Mouse (Mus musculus) forebrain, embryonic 10.5 days (tissue): Measurements from ENCODE around the gene Grid2. TPM values are rescaled to one million over a fixed set of nuclear protein-coding genes. Genes with fewer than 3 reads are reported as not detected.
A peak's percentile ranks its signal among the peaks of the same experiment; 100 is the strongest.

Experiments used
- DNase-seq: peaks from one replicate; pipeline ENCODE4 v3.0.0-alpha.2; 2017; ENCODE audit warnings: low spot score; ENCODE audit errors: extremely low spot score
- H3K27ac ChIP-seq: fragments of 300-500 bp; sonication (generic); 2 replicates; pipeline ENCODE4 v1.5.1; 2016; ENCODE audit warnings: mild to moderate bottlenecking
- H3K27me3 ChIP-seq: fragments of 300-500 bp; sonication (generic); 2 replicates; pipeline ENCODE4 v1.6.1; 2016; ENCODE audit warnings: mild to moderate bottlenecking; ENCODE audit not compliant: poor library complexity, severe bottlenecking
- H3K36me3 ChIP-seq: fragments of 300-500 bp; sonication (generic); replicated peaks from 2 replicates; pipeline ENCODE4 v1.6.1; 2016; ENCODE audit warnings: mild to moderate bottlenecking, moderate library complexity
- H3K4me1 ChIP-seq: fragments of 300-500 bp; sonication (generic); 2 replicates; pipeline ENCODE4 v1.6.1; 2016
- H3K4me3 ChIP-seq: fragments of 300-500 bp; sonication (generic); 2 replicates; pipeline ENCODE4 v1.5.1; 2016; ENCODE audit warnings: mild to moderate bottlenecking, moderate library complexity
- H3K9me3 ChIP-seq: fragments of 300-500 bp; sonication (generic); 2 replicates; pipeline ENCODE4 v1.6.1; 2016; ENCODE audit warnings: mild to moderate bottlenecking, moderate library complexity
- WGBS: fragments of 180-500 bp; shearing (Covaris S2); methylation state at CpG from one replicate; pipeline ENCODE4 v1.1.7; 2016; 5-methylcytosine and 5-hydroxymethylcytosine counted together
- polyA plus RNA-seq: library from polyadenylated mRNA; unstranded; fragments of >200 nt; fragmentation: Nextera tagmentation; extraction: Ambion mirVana; gene quantifications from 2 replicates; pipeline ENCODE4 v1.2.1, GENCODE M21; 2016

Grid2 gene
- polyA plus RNA-seq: 0.50 and 0.52 TPM in 2 replicates

- Histone ChIP-seq H3K4me1 (peaks cover 21% of the 10 kb centered on the region), H3K27ac (peak within 1 kb of the TSS; percentile 81), H3K27me3 (peaks cover 41% of the 10 kb centered on the region), H3K4me3 (peak within 1 kb of the TSS; percentile 81), H3K36me3 (no peaks in the 10 kb centered on the region), H3K9me3 (no peaks in the 10 kb centered on the region)
- DNase-seq: peak; percentile 55
- under 1% methylated on average over 71 of the region's 71 CpGs for WGBS
Observed at GRCm38 (mm10) chr6:63255826-63256555, at the start of gene Grid2. Gene Grid2, plus strand, starts transcription at chr6:63255876.

- no peaks in the 10 kb centered on the region for H3K9me3 ChIP-seq
- DNase-seq: no peak
- H3K27me3 ChIP-seq: peaks cover 17% of the 10 kb centered on the region
- no peaks in the 10 kb centered on the region for H3K36me3 ChIP-seq
- no peak overlapping the region for H3K27ac ChIP-seq
- H3K4me1 ChIP-seq: no peaks in the 10 kb centered on the region
- H3K4me3 ChIP-seq: no peak overlapping the region
Observed at GRCm38 (mm10) chr6:63250738-63251137, 4.9 kb upstream of the Grid2 start.

- Histone ChIP-seq H3K27ac (peak overlapping the region; percentile 81), H3K36me3 (no peaks in the 10 kb centered on the region), H3K27me3 (peaks cover 41% of the 10 kb centered on the region), H3K9me3 (no peaks in the 10 kb centered on the region), H3K4me3 (peak overlapping the region; percentile 81), H3K4me1 (peaks cover 21% of the 10 kb centered on the region)
- WGBS: under 1% methylated on average over 49 of the region's 49 CpGs
- DNase-seq: peak; percentile 44
Observed at GRCm38 (mm10) chr6:63256556-63257405, 1.1 kb downstream of the Grid2 start.

GRCm38 (mm10) chr6:63257406-63257845, 1.8 kb downstream of the Grid2 start:
- Histone ChIP-seq H3K27ac (peak overlapping the region; percentile 80), H3K4me1 (peaks cover 21% of the 10 kb centered on the region)
- WGBS: under 1% methylated on average over 42 of the region's 42 CpGs

GRCm38 (mm10) chr6:63257876-63258275, 2.2 kb downstream of the Grid2 start:
- 2% methylated on average over 11 of the region's 11 CpGs for WGBS
- Histone ChIP-seq H3K27me3 (peaks cover 41% of the 10 kb centered on the region), H3K36me3 (no peaks in the 10 kb centered on the region), H3K9me3 (no peaks in the 10 kb centered on the region), H3K4me1 (peaks cover 21% of the 10 kb centered on the region), H3K4me3 (peak overlapping the region; percentile 81), H3K27ac (no peak overlapping the region)
- DNase-seq: peak; percentile 20

More at GRCm38 (mm10) chr6:63257406-63257845, 1.8 kb downstream of the Grid2 start:
- Histone ChIP-seq H3K27me3 (peaks cover 41% of the 10 kb centered on the region), H3K4me3 (peak overlapping the region; percentile 81), H3K9me3 (no peaks in the 10 kb centered on the region), H3K36me3 (no peaks in the 10 kb centered on the region)
- DNase-seq: peak; percentile 63

- Histone ChIP-seq H3K27me3 (peaks cover 32% of the 10 kb centered on the region), H3K27ac (no peak overlapping the region), H3K36me3 (no peaks in the 10 kb centered on the region), H3K4me1 (peaks cover 21% of the 10 kb centered on the region), H3K9me3 (no peaks in the 10 kb centered on the region), H3K4me3 (no peak overlapping the region)
- WGBS: 51% methylated on average over 9 of the region's 9 CpGs
- no peak for DNase-seq
Observed at GRCm38 (mm10) chr6:63259764-63260163, 4.1 kb downstream of the Grid2 start.

- DNase-seq: no peak
- H3K4me1 ChIP-seq: no peaks in the 10 kb centered on the region
- H3K27me3 ChIP-seq: no peaks in the 10 kb centered on the region
- 93% methylated on average over 1 of the region's 1 CpGs for WGBS
- no peaks in the 10 kb centered on the region for H3K9me3 ChIP-seq
- no peaks in the 10 kb centered on the region for H3K36me3 ChIP-seq
- no peak overlapping the region for H3K27ac ChIP-seq
- H3K4me3 ChIP-seq: no peak overlapping the region
Observed at GRCm38 (mm10) chr6:63284419-63284818, 28.7 kb downstream of the Grid2 start.

- no peaks in the 10 kb centered on the region for H3K4me1 ChIP-seq
- H3K27ac ChIP-seq: no peak overlapping the region
- H3K4me3 ChIP-seq: no peak overlapping the region
- DNase-seq: no peak
- no peaks in the 10 kb centered on the region for H3K36me3 ChIP-seq
- 51% methylated on average over 3 of the region's 3 CpGs for WGBS
- no peaks in the 10 kb centered on the region for H3K9me3 ChIP-seq
- H3K27me3 ChIP-seq: no peaks in the 10 kb centered on the region
Observed at GRCm38 (mm10) chr6:63342438-63343004, 86.8 kb downstream of the Grid2 start.

- Histone ChIP-seq H3K4me3 (no peak overlapping the region), H3K27ac (no peak overlapping the region), H3K27me3 (no peaks in the 10 kb centered on the region), H3K4me1 (no peaks in the 10 kb centered on the region), H3K9me3 (no peaks in the 10 kb centered on the region), H3K36me3 (no peaks in the 10 kb centered on the region)
- WGBS: 84% methylated on average over 1 of the region's 1 CpGs
- DNase-seq: no peak
Observed at GRCm38 (mm10) chr6:63347015-63347414, 91.3 kb downstream of the Grid2 start.

- no peaks in the 10 kb centered on the region for H3K27me3 ChIP-seq
- H3K36me3 ChIP-seq: no peaks in the 10 kb centered on the region
- 73% methylated on average over 1 of the region's 1 CpGs for WGBS
- no peaks in the 10 kb centered on the region for H3K4me1 ChIP-seq
- no peak overlapping the region for H3K27ac ChIP-seq
- H3K4me3 ChIP-seq: no peak overlapping the region
- H3K9me3 ChIP-seq: no peaks in the 10 kb centered on the region
- DNase-seq: no peak
Observed at GRCm38 (mm10) chr6:63381061-63381611, 125.5 kb downstream of the Grid2 start.

- H3K27ac ChIP-seq: no peak overlapping the region
- 86% methylated on average over 3 of the region's 3 CpGs for WGBS
- H3K27me3 ChIP-seq: no peaks in the 10 kb centered on the region
- H3K36me3 ChIP-seq: no peaks in the 10 kb centered on the region
- no peaks in the 10 kb centered on the region for H3K9me3 ChIP-seq
- DNase-seq: no peak
- no peaks in the 10 kb centered on the region for H3K4me1 ChIP-seq
- no peak overlapping the region for H3K4me3 ChIP-seq
Observed at GRCm38 (mm10) chr6:63401698-63402097, 146.0 kb downstream of the Grid2 start.

- Histone ChIP-seq H3K27me3 (no peaks in the 10 kb centered on the region), H3K4me3 (no peak overlapping the region), H3K9me3 (no peaks in the 10 kb centered on the region), H3K4me1 (no peaks in the 10 kb centered on the region), H3K27ac (no peak overlapping the region), H3K36me3 (no peaks in the 10 kb centered on the region)
- DNase-seq: no peak
- 93% methylated on average over 1 of the region's 1 CpGs for WGBS
Observed at GRCm38 (mm10) chr6:63417534-63417933, 161.9 kb downstream of the Grid2 start.
